Mouse (Mus musculus) limb, embryonic 10.5 days (tissue): ENCODE measurements around the gene Tbc1d30. TPM values are rescaled to one million over a fixed set of nuclear protein-coding genes. Genes with fewer than 3 reads are reported as not detected.

ENCODE experiments used
- DNase-seq: peaks from one replicate; pipeline ENCODE4 v3.0.0-alpha.2; 2017; ENCODE audit warnings: low spot score
- H3K27ac ChIP-seq: fragments of 300-500 bp; sonication (generic); 2 replicates; pipeline ENCODE4 v1.5.1; 2016; ENCODE audit warnings: mild to moderate bottlenecking
- H3K27me3 ChIP-seq: fragments of 300-500 bp; sonication (generic); 2 replicates; pipeline ENCODE4 v1.6.1; 2016; ENCODE audit warnings: low read depth, mild to moderate bottlenecking; ENCODE audit not compliant: poor library complexity, severe bottlenecking
- H3K36me3 ChIP-seq: fragments of 300-500 bp; sonication (generic); 2 replicates; pipeline ENCODE4 v1.6.1; 2016; ENCODE audit warnings: mild to moderate bottlenecking, moderate library complexity
- H3K4me1 ChIP-seq: fragments of 300-500 bp; sonication (generic); 2 replicates; pipeline ENCODE4 v1.6.1; 2016
- H3K4me3 ChIP-seq: fragments of 300-500 bp; sonication (generic); 2 replicates; pipeline ENCODE4 v1.5.1; 2016; ENCODE audit warnings: mild to moderate bottlenecking, moderate library complexity
- H3K9me3 ChIP-seq: fragments of 300-500 bp; sonication (generic); replicated peaks from 2 replicates; pipeline ENCODE4 v1.6.1; 2016; ENCODE audit warnings: mild to moderate bottlenecking
- WGBS: fragments of 180-500 bp; shearing (Covaris S2); methylation state at CpG from one replicate; pipeline ENCODE4 v1.1.7; 2016; 5-methylcytosine and 5-hydroxymethylcytosine counted together
- polyA plus RNA-seq: library from polyadenylated mRNA; unstranded; fragments of >200 nt; fragmentation: Nextera tagmentation; extraction: Ambion mirVana; gene quantifications from 2 replicates; pipeline ENCODE4 v1.2.1, GENCODE M21; 2016

Tbc1d30 gene
- 0.26 and 0.50 TPM in 2 replicates for polyA plus RNA-seq

- Histone ChIP-seq H3K4me1 (peaks cover 21% of the 10 kb centered on the region), H3K9me3 (no peaks in the 10 kb centered on the region), H3K27ac (peak within 1 kb of the TSS; percentile 37), H3K36me3 (no peaks in the 10 kb centered on the region), H3K4me3 (peak within 1 kb of the TSS; percentile 63), H3K27me3 (peaks cover 54% of the 10 kb centered on the region)
- DNase-seq, result peak; percentile 72
- WGBS, result under 1% methylated on average over 59 of the region's 61 CpGs
Measured at GRCm38 (mm10) chr10:121351066-121351581, at the start of gene Tbc1d30. Tbc1d30 (minus strand) TSS chr10:121351278.

GRCm38 (mm10) chr10:121398599-121398998, 47.5 kb upstream of the Tbc1d30 start:
- Histone ChIP-seq H3K27me3 (no peaks in the 10 kb centered on the region), H3K36me3 (peaks cover 43% of the 10 kb centered on the region), H3K27ac (no peak overlapping the region), H3K4me1 (peaks cover 8% of the 10 kb centered on the region), H3K9me3 (no peaks in the 10 kb centered on the region), H3K4me3 (no peak overlapping the region)
- DNase-seq, result no peak
- 91% methylated on average over 7 of the region's 7 CpGs for WGBS

GRCm38 (mm10) chr10:121395542-121396176, 44.6 kb upstream of the Tbc1d30 start:
- peaks cover 3% of the 10 kb centered on the region; the same call in 1 of the 2 replicates for H3K4me1 ChIP-seq
- no peaks in the 10 kb centered on the region for H3K9me3 ChIP-seq
- no peak overlapping the region for H3K4me3 ChIP-seq
- peaks cover 69% of the 10 kb centered on the region for H3K36me3 ChIP-seq
- no peak overlapping the region; the same call in 1 of the 2 replicates for H3K27ac ChIP-seq
- WGBS, result 87% methylated on average over 20 of the region's 20 CpGs
- no peaks in the 10 kb centered on the region for H3K27me3 ChIP-seq
- no peak for DNase-seq

GRCm38 (mm10) chr10:121394789-121395325, 43.8 kb upstream of the Tbc1d30 start:
- WGBS, result 90% methylated on average over 18 of the region's 18 CpGs
- Histone ChIP-seq H3K36me3 (peaks cover 77% of the 10 kb centered on the region), H3K27ac (no peak overlapping the region)

DNA sequence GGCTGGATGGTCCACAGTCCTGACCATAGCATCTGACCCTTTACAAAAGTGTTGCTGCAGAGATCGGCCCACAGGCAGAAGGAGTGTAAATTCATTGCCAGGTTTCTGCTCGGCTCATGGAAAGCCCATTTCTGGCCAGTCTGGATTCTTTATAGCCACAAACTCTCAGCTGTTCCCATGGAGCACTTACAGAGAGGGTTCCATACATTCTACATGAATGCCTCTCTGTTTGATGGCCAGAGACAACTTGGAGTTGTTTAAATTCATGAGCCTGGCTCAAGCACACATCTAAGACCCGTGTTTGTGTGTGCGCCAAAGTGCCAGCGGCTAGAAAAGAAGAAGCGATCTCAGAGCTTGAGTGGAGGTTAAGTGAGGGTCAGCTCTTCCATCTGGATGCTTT, 43.2 kb upstream of the Tbc1d30 start:
- Histone ChIP-seq H3K4me3 (no peak overlapping the region), H3K9me3 (no peaks in the 10 kb centered on the region), H3K36me3 (peaks cover 82% of the 10 kb centered on the region), H3K4me1 (peaks cover 3% of the 10 kb centered on the region; the same call in 1 of the 2 replicates), H3K27ac (no peak overlapping the region), H3K27me3 (no peaks in the 10 kb centered on the region)
- WGBS, result 91% methylated on average over 6 of the region's 6 CpGs
- no peak for DNase-seq

More at GRCm38 (mm10) chr10:121394789-121395325, 43.8 kb upstream of the Tbc1d30 start:
- H3K27me3 ChIP-seq, result no peaks in the 10 kb centered on the region
- H3K4me3 ChIP-seq, result no peak overlapping the region
- H3K4me1 ChIP-seq, result peaks cover 3% of the 10 kb centered on the region; the same call in 1 of the 2 replicates
- no peaks in the 10 kb centered on the region for H3K9me3 ChIP-seq
- DNase-seq, result no peak

GRCm38 (mm10) chr10:121391901-121392300, 40.8 kb upstream of the Tbc1d30 start:
- DNase-seq, result no peak
- peaks cover 4% of the 10 kb centered on the region; the same call in 1 of the 2 replicates for H3K4me1 ChIP-seq
- H3K4me3 ChIP-seq, result no peak overlapping the region
- 94% methylated on average over 8 of the region's 8 CpGs for WGBS
- H3K27ac ChIP-seq, result no peak overlapping the region
- H3K36me3 ChIP-seq, result peaks cover 99% of the 10 kb centered on the region
- H3K9me3 ChIP-seq, result no peaks in the 10 kb centered on the region
- H3K27me3 ChIP-seq, result no peaks in the 10 kb centered on the region

DNA sequence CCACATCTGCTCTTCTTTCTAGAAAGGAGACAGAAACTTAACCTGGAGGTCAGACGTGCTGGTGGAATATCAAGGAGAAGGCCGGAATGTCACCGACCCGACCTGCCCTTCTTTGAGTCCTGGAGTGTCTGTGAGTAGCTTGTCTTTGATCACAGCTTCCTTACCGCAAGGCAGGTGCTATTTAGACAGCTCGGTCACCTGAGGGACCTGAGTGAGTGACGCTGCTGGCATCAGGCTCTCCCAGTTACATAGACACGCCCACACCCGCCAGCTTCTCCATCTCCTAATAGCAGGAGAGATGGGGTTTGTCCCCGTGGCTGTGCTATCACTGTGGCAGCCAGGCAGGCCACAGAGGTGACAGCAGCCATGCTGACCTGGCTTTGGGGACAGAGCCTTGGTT, 39.5 kb upstream of the Tbc1d30 start:
- H3K27me3 ChIP-seq, result no peaks in the 10 kb centered on the region
- H3K4me3 ChIP-seq, result no peak overlapping the region
- 79% methylated on average over 10 of the region's 10 CpGs for WGBS
- DNase-seq, result no peak
- H3K36me3 ChIP-seq, result peaks cover 97% of the 10 kb centered on the region
- peaks cover 9% of the 10 kb centered on the region for H3K4me1 ChIP-seq
- no peak overlapping the region for H3K27ac ChIP-seq
- no peaks in the 10 kb centered on the region for H3K9me3 ChIP-seq

- Histone ChIP-seq H3K4me1 (peaks cover 7% of the 10 kb centered on the region), H3K27me3 (no peaks in the 10 kb centered on the region), H3K9me3 (no peaks in the 10 kb centered on the region), H3K27ac (no peak overlapping the region), H3K36me3 (peaks cover 97% of the 10 kb centered on the region), H3K4me3 (no peak overlapping the region)
- WGBS, result 60% methylated on average over 9 of the region's 9 CpGs
- no peak for DNase-seq
Measured at GRCm38 (mm10) chr10:121386347-121386746, 35.3 kb upstream of the Tbc1d30 start.

GRCm38 (mm10) chr10:121385695-121386094, 34.6 kb upstream of the Tbc1d30 start:
- WGBS, result 97% methylated on average over 6 of the region's 6 CpGs
- DNase-seq, result no peak
- Histone ChIP-seq H3K4me1 (peaks cover 7% of the 10 kb centered on the region), H3K4me3 (no peak overlapping the region), H3K27me3 (no peaks in the 10 kb centered on the region), H3K9me3 (no peaks in the 10 kb centered on the region), H3K36me3 (peaks cover 97% of the 10 kb centered on the region), H3K27ac (no peak overlapping the region)

DNA sequence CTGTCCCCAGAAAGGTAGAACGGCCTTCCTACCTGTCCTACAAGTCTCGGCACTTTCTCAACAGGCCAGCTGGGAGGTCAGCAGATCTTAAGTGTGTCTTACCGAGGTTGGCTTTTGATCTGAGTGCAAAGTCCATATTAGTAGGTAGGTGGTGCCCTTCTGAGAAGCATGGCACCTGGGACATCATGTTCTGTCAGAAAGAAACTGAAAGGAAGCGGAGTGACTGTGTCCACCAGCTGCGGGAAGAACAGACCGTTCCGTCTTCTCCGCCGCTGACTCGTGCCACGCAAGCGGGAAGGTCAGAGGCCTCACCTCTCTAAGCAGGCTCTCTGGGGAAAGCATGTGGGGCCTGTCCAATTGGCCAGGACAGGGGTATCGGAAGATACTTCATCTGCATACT, 33.6 kb upstream of the Tbc1d30 start:
- no peak for DNase-seq
- H3K27me3 ChIP-seq, result no peaks in the 10 kb centered on the region
- 89% methylated on average over 13 of the region's 13 CpGs for WGBS
- no peak overlapping the region for H3K4me3 ChIP-seq
- no peak overlapping the region for H3K27ac ChIP-seq
- peaks cover 7% of the 10 kb centered on the region for H3K4me1 ChIP-seq
- peaks cover 97% of the 10 kb centered on the region for H3K36me3 ChIP-seq
- no peaks in the 10 kb centered on the region for H3K9me3 ChIP-seq

GRCm38 (mm10) chr10:121381280-121381679, 30.2 kb upstream of the Tbc1d30 start:
- DNase-seq, result no peak
- peaks cover 99% of the 10 kb centered on the region for H3K36me3 ChIP-seq

GRCm38 (mm10) chr10:121379387-121379786, 28.3 kb upstream of the Tbc1d30 start:
- Histone ChIP-seq H3K4me1 (0 out of 2 replicates have a peak, but pooled peaks cover under 1% of the 10 kb centered on the region), H3K4me3 (no peak overlapping the region), H3K27ac (no peak overlapping the region), H3K9me3 (no peaks in the 10 kb centered on the region), H3K27me3 (no peaks in the 10 kb centered on the region), H3K36me3 (peaks cover 98% of the 10 kb centered on the region)
- DNase-seq, result no peak
- WGBS, result 96% methylated on average over 3 of the region's 3 CpGs

More at GRCm38 (mm10) chr10:121381280-121381679, 30.2 kb upstream of the Tbc1d30 start:
- no peak overlapping the region for H3K4me3 ChIP-seq
- WGBS, result 93% methylated on average over 18 of the region's 18 CpGs
- H3K4me1 ChIP-seq, result peaks cover 1% of the 10 kb centered on the region
- no peaks in the 10 kb centered on the region for H3K27me3 ChIP-seq
- H3K27ac ChIP-seq, result no peak overlapping the region
- H3K9me3 ChIP-seq, result no peaks in the 10 kb centered on the region

GRCm38 (mm10) chr10:121376530-121377271, 25.6 kb upstream of the Tbc1d30 start:
- peaks cover 92% of the 10 kb centered on the region for H3K36me3 ChIP-seq
- no peak overlapping the region for H3K4me3 ChIP-seq
- H3K9me3 ChIP-seq, result no peaks in the 10 kb centered on the region
- H3K4me1 ChIP-seq, result peaks cover 8% of the 10 kb centered on the region
- no peak for DNase-seq
- WGBS, result 94% methylated on average over 24 of the region's 24 CpGs
- H3K27me3 ChIP-seq, result no peaks in the 10 kb centered on the region
- no peak overlapping the region for H3K27ac ChIP-seq
